Mouse (Mus musculus) CH12.LX (cell line): ENCODE data around the gene Igfals. TPM values are rescaled to one million over a fixed set of nuclear protein-coding genes. Genes with fewer than 3 reads are reported as not detected.

Experiments used
- DNase-seq: peaks from one replicate; pipeline ENCODE4 v3.0.0-alpha.2; 2013; ENCODE audit errors: extremely low read depth
- H3K27ac ChIP-seq: 2 replicates; pipeline ENCODE4 v1.5.1; 2012; ENCODE audit warnings: low read depth, mild to moderate bottlenecking, control low read depth, moderate library complexity; ENCODE audit not compliant: insufficient read depth
- H3K27me3 ChIP-seq: replicated peaks from 2 replicates; pipeline ENCODE3; 2012; ENCODE audit warnings: inconsistent platforms
- H3K36me3 ChIP-seq, 2 experiments: replicated peaks in 1 of 2; 2 replicates each; pipeline versions ENCODE3 to v1.6.1; 2012; ENCODE audit warnings: inconsistent platforms in 1 of 2, low read length in 1 of 2, mild to moderate bottlenecking in 1 of 2, mixed read lengths in 1 of 2, moderate library complexity in 1 of 2; ENCODE audit not compliant: control insufficient read depth in 1 of 2, insufficient read depth in 1 of 2
- H3K4me1 ChIP-seq, 2 experiments: 2 replicates each; pipeline ENCODE4 v1.6.1; 2012; ENCODE audit warnings: inconsistent platforms in 1 of 2, moderate library complexity in 1 of 2; ENCODE audit not compliant: insufficient read depth in 2 of 2, control insufficient read depth in 1 of 2
- H3K4me2 ChIP-seq: 2 replicates; pipeline ENCODE4 v1.6.1; 2012; ENCODE audit warnings: low read depth, mild to moderate bottlenecking, control low read depth; ENCODE audit not compliant: poor library complexity, insufficient read depth, severe bottlenecking
- H3K4me3 ChIP-seq, 3 experiments: fragments of 150-350 bp in 1 of 3; sonication (generic) in 1 of 3; replicated peaks in 1 of 3; 2 replicates each; pipeline versions ENCODE3 to v1.5.1; 2011 to 2012; ENCODE audit warnings: low read depth in 2 of 3, low read length in 2 of 3, mild to moderate bottlenecking in 2 of 3, moderate library complexity in 2 of 3, control low read depth in 1 of 3, improper control_type of control experiment in 1 of 3, inconsistent platforms in 1 of 3, mixed read lengths in 1 of 3; ENCODE audit not compliant: poor library complexity in 1 of 3
- H3K79me2 ChIP-seq: replicated peaks from 2 replicates; pipeline ENCODE4 v1.6.1; 2012; ENCODE audit warnings: mild to moderate bottlenecking, moderate library complexity; ENCODE audit not compliant: control insufficient read depth, poor library complexity, insufficient read depth, severe bottlenecking; ENCODE audit errors: extremely low read depth
- H3K9ac ChIP-seq: 2 replicates; pipeline ENCODE4 v1.6.1; 2012; ENCODE audit warnings: low read depth, mild to moderate bottlenecking, control low read depth, moderate library complexity; ENCODE audit not compliant: insufficient read depth
- H3K9me3 ChIP-seq: replicated peaks from 2 replicates; pipeline ENCODE3; 2012; ENCODE audit warnings: low read length, inconsistent platforms, mixed read lengths
- CHD1 ChIP-seq: IDR thresholded peaks from 2 replicates; pipeline ENCODE4 v1.6.1; 2012; ENCODE audit warnings: low read depth, low read length, improper control_type of control experiment, inconsistent platforms
- CHD2 ChIP-seq: IDR thresholded peaks from 2 replicates; pipeline ENCODE4 v1.6.1; 2011; ENCODE audit warnings: low read length, improper control_type of control experiment
- E2F4 ChIP-seq: IDR thresholded peaks from 2 replicates; pipeline ENCODE4 v1.6.1; 2011; ENCODE audit warnings: low read depth, low read length, improper control_type of control experiment; ENCODE audit not compliant: insufficient replicate concordance
- ELF1 ChIP-seq: IDR thresholded peaks from 2 replicates; pipeline ENCODE4 v1.6.1; 2014; ENCODE audit warnings: low read depth, mild to moderate bottlenecking, inconsistent platforms, low read length, improper control_type of control experiment
- HCFC1 ChIP-seq: IDR thresholded peaks from 2 replicates; pipeline ENCODE4 v1.6.1; 2012; ENCODE audit warnings: low read depth, mild to moderate bottlenecking, inconsistent platforms, low read length, improper control_type of control experiment
- JUN ChIP-seq: IDR thresholded peaks from 2 replicates; pipeline ENCODE4 v1.6.1; 2011; ENCODE audit warnings: low read depth, mild to moderate bottlenecking, low read length, improper control_type of control experiment, moderate library complexity; ENCODE audit not compliant: insufficient read depth
- MAFK ChIP-seq: IDR thresholded peaks from 2 replicates; pipeline ENCODE4 v1.6.1; 2011; ENCODE audit warnings: low read length, improper control_type of control experiment; ENCODE audit not compliant: insufficient replicate concordance
- MAX ChIP-seq: IDR thresholded peaks from 2 replicates; pipeline ENCODE4 v1.6.1; 2011; ENCODE audit warnings: low read length, improper control_type of control experiment
- MAZ ChIP-seq: IDR thresholded peaks from 2 replicates; pipeline ENCODE4 v1.6.1; 2012; ENCODE audit warnings: low read depth, mild to moderate bottlenecking, inconsistent platforms, low read length, improper control_type of control experiment, moderate library complexity
- MEF2A ChIP-seq: IDR thresholded peaks from 2 replicates; pipeline ENCODE4 v1.6.1; 2014; ENCODE audit warnings: low read depth, mild to moderate bottlenecking, inconsistent platforms, low read length, improper control_type of control experiment, borderline replicate concordance
- POLR2A ChIP-seq: IDR thresholded peaks from 2 replicates; pipeline ENCODE4 v1.6.1; 2011; ENCODE audit warnings: low read depth, mild to moderate bottlenecking, improper control_type of control experiment, low read length
- POLR2AphosphoS2 ChIP-seq: IDR thresholded peaks from 2 replicates; pipeline ENCODE4 v1.6.1; 2011; ENCODE audit warnings: low read depth, low read length, improper control_type of control experiment
- RCOR1 ChIP-seq: conservative IDR thresholded peaks from 2 replicates; pipeline ENCODE4 v1.6.1; 2012; ENCODE audit warnings: low read depth, mild to moderate bottlenecking, inconsistent platforms, low read length, improper control_type of control experiment
- SMC3 ChIP-seq: IDR thresholded peaks from 2 replicates; pipeline ENCODE4 v1.6.1; 2011; ENCODE audit warnings: low read depth, low read length, improper control_type of control experiment
- TBP ChIP-seq: conservative IDR thresholded peaks from 2 replicates; pipeline ENCODE4 v1.6.1; 2011; ENCODE audit warnings: low read depth, low read length, improper control_type of control experiment
- TCF12 ChIP-seq: IDR thresholded peaks from 2 replicates; pipeline ENCODE4 v1.6.1; 2014; ENCODE audit warnings: low read depth, mild to moderate bottlenecking, inconsistent platforms, low read length, improper control_type of control experiment
- USF1 ChIP-seq: IDR thresholded peaks from 2 replicates; pipeline ENCODE4 v1.6.1; 2014; ENCODE audit warnings: low read depth, mild to moderate bottlenecking, inconsistent platforms, low read length, improper control_type of control experiment
- USF2 ChIP-seq: conservative IDR thresholded peaks from 2 replicates; pipeline ENCODE4 v1.6.1; 2011; ENCODE audit warnings: low read depth, low read length, improper control_type of control experiment
- ZC3H11A ChIP-seq: IDR thresholded peaks from 2 replicates; pipeline ENCODE4 v1.6.1; 2012; ENCODE audit warnings: low read depth, mild to moderate bottlenecking, inconsistent platforms, low read length, improper control_type of control experiment
- ZNF384 ChIP-seq: IDR thresholded peaks from 2 replicates; pipeline ENCODE4 v1.6.1; 2012; ENCODE audit warnings: low read depth, low read length, improper control_type of control experiment, inconsistent platforms
- dilution Hi-C: fragments of 300-500 bp; cut with MboI; formaldehyde crosslinking; loops from 2 replicates; pipeline ENCODE4 v1.14.3; 2020; ENCODE audit warnings: low sequenced_read_pairs; ENCODE audit not compliant: extremely low pct_unique_long_range_greater_than_20kb, extremely low pct_ligation_motif_present
- in situ Hi-C: fragments of 300-500 bp; cut with MboI; formaldehyde crosslinking; loops from 3 replicates; pipeline ENCODE4 v1.14.3; 2019; ENCODE audit warnings: low sequenced_read_pairs, low pct_ligation_motif_present, low pct_unique_long_range_greater_than_20kb, mixed read lengths
- polyA plus RNA-seq: library from polyadenylated mRNA; unstranded; fragments of >175 nt; gene quantifications from 2 replicates; pipeline ENCODE4 v1.2.1, GENCODE M21; 2012; ENCODE audit warnings: low read depth; ENCODE audit not compliant: insufficient read length
- total RNA-seq, 2 experiments: library from RNA; depleted of rRNA; stranded (reverse); fragments of 300-350 nt in 1 of 2; fragments of >200 nt in 1 of 2; gene quantifications; 2 replicates each; pipeline ENCODE4 v1.2.3; 2012 to 2014

The Igfals gene
- total and polyA plus RNA-seq, 3 experiments: 5.0 to 9.8 (median 6.3) TPM

- dilution Hi-C loops: no loop called here
- in situ Hi-C loops: loop anchor here (5.0 kb wide), 2 partner anchors 35 to 145 kb away; partner anchors contain the start of gene Fahd1
These were observed 21.7 kb downstream of the Igfals start for GRCm38 (mm10) chr17:24887291-24888080.

GRCm38 (mm10) chr17:24888862-24889261 lies 23.1 kb downstream of the Igfals start:
- Histone ChIP-seq H3K27me3 (no peaks in the 10 kb centered on the region), H3K79me2 (peaks cover 18% of the 10 kb centered on the region), H3K27ac (no peak overlapping the region), H3K4me2 (no peak overlapping the region), H3K9ac (no peak overlapping the region), H3K36me3 (peaks cover 52 to 73% of the 10 kb centered on the region in 2 experiments), H3K4me1 (peaks cover 14 to 83% of the 10 kb centered on the region in 2 experiments), H3K9me3 (no peaks in the 10 kb centered on the region), H3K4me3 (no peak overlapping the region)
- no peak for TF ChIP-seq ELF1
- no peak for TF ChIP-seq ZC3H11A
- TF ChIP-seq CHD1: no peak
- no peak for TF ChIP-seq HCFC1
- no peak for TF ChIP-seq USF2
- no peak; the same call in 1 of the 2 replicates for TF ChIP-seq POLR2A
- peak; percentile 20; the same call in 1 of the 2 replicates for TF ChIP-seq POLR2AphosphoS2
- peak; percentile 26; the same call in 1 of the 2 replicates for TF ChIP-seq CHD2
- no peak for TF ChIP-seq MAFK
- no peak for TF ChIP-seq MAZ
- no peak for TF ChIP-seq MEF2A
- TF ChIP-seq USF1: no peak
- no peak for TF ChIP-seq SMC3
- TF ChIP-seq ZNF384: no peak
- TF ChIP-seq JUN: no peak
- in situ Hi-C loops: loop anchor here (5.0 kb wide), 2 partner anchors 37 to 147 kb away; partner anchors contain the start of gene Fahd1
- dilution Hi-C loops: no loop called here
- no peak for DNase-seq

More at GRCm38 (mm10) chr17:24887291-24888080, 21.7 kb downstream of the Igfals start:
- no peak for DNase-seq
- Histone ChIP-seq H3K4me1 (peaks cover 14 to 70% of the 10 kb centered on the region in 2 experiments), H3K9me3 (no peaks in the 10 kb centered on the region), H3K27ac (no peak overlapping the region), H3K79me2 (peaks cover 17% of the 10 kb centered on the region), H3K27me3 (no peaks in the 10 kb centered on the region), H3K4me2 (peak overlapping the region; percentile 85), H3K36me3 (peaks cover 54 to 74% of the 10 kb centered on the region in 2 experiments), H3K9ac (peak overlapping the region; percentile 70), H3K4me3 (peak overlapping the region; percentile 73 to 92 (median 82))
- TF ChIP-seq TBP (no peak), ZC3H11A (no peak), RCOR1 (no peak), MAX (no peak), POLR2AphosphoS2 (no peak), CHD1 (no peak), MAFK (no peak), E2F4 (no peak), TCF12 (no peak), CHD2 (no peak), MAZ (no peak)
